Mouse (Mus musculus): ENCODE measurements around the gene Nek1.

GRCm38 (mm10) chr8:61046816-61047215 lies 53.8 kb downstream of the Nek1 start:
- TF ChIP-seq CTCF (IDR thresholded peaks at IDR 0.05; ENCODE audit: borderline replicate concordance, insufficient read depth, low read length), result no peak
- TF ChIP-seq POLR2A (IDR thresholded peaks at IDR 0.05; ENCODE audit: low read depth, low read length), result no peak

Data from embryonic fibroblast, embryonic 13.5 days (primary cell).